Mouse (Mus musculus) CH12.LX (cell line): ENCODE measurements around the gene Gch1. TPM values are rescaled to one million over a fixed set of nuclear protein-coding genes. Genes with fewer than 3 reads are reported as not detected.

Experiments
- DNase-seq: peaks from one replicate; pipeline ENCODE4 v3.0.0-alpha.2; 2013; ENCODE audit errors: extremely low read depth
- H3K27ac ChIP-seq: 2 replicates; pipeline ENCODE4 v1.5.1; 2012; ENCODE audit warnings: low read depth, mild to moderate bottlenecking, control low read depth, moderate library complexity; ENCODE audit not compliant: insufficient read depth
- H3K27me3 ChIP-seq: replicated peaks from 2 replicates; pipeline ENCODE3; 2012; ENCODE audit warnings: inconsistent platforms
- H3K36me3 ChIP-seq, 2 experiments: replicated peaks in 1 of 2; 2 replicates each; pipeline versions ENCODE3 to v1.6.1; 2012; ENCODE audit warnings: inconsistent platforms in 1 of 2, low read length in 1 of 2, mild to moderate bottlenecking in 1 of 2, mixed read lengths in 1 of 2, moderate library complexity in 1 of 2; ENCODE audit not compliant: control insufficient read depth in 1 of 2, insufficient read depth in 1 of 2
- H3K4me1 ChIP-seq, 2 experiments: 2 replicates each; pipeline ENCODE4 v1.6.1; 2012; ENCODE audit warnings: inconsistent platforms in 1 of 2, moderate library complexity in 1 of 2; ENCODE audit not compliant: insufficient read depth in 2 of 2, control insufficient read depth in 1 of 2
- H3K4me2 ChIP-seq: 2 replicates; pipeline ENCODE4 v1.6.1; 2012; ENCODE audit warnings: low read depth, mild to moderate bottlenecking, control low read depth; ENCODE audit not compliant: poor library complexity, insufficient read depth, severe bottlenecking
- H3K4me3 ChIP-seq, 3 experiments: fragments of 150-350 bp in 1 of 3; sonication (generic) in 1 of 3; replicated peaks in 1 of 3; 2 replicates each; pipeline versions ENCODE3 to v1.5.1; 2011 to 2012; ENCODE audit warnings: low read depth in 2 of 3, low read length in 2 of 3, mild to moderate bottlenecking in 2 of 3, moderate library complexity in 2 of 3, control low read depth in 1 of 3, improper control_type of control experiment in 1 of 3, inconsistent platforms in 1 of 3, mixed read lengths in 1 of 3; ENCODE audit not compliant: poor library complexity in 1 of 3
- H3K79me2 ChIP-seq: replicated peaks from 2 replicates; pipeline ENCODE4 v1.6.1; 2012; ENCODE audit warnings: mild to moderate bottlenecking, moderate library complexity; ENCODE audit not compliant: control insufficient read depth, poor library complexity, insufficient read depth, severe bottlenecking; ENCODE audit errors: extremely low read depth
- H3K9ac ChIP-seq: 2 replicates; pipeline ENCODE4 v1.6.1; 2012; ENCODE audit warnings: low read depth, mild to moderate bottlenecking, control low read depth, moderate library complexity; ENCODE audit not compliant: insufficient read depth
- H3K9me3 ChIP-seq: replicated peaks from 2 replicates; pipeline ENCODE3; 2012; ENCODE audit warnings: low read length, inconsistent platforms, mixed read lengths
- BHLHE40 ChIP-seq: IDR thresholded peaks from 2 replicates; pipeline ENCODE4 v1.6.1; 2011; ENCODE audit warnings: mild to moderate bottlenecking, low read depth, low read length, improper control_type of control experiment
- CHD1 ChIP-seq: IDR thresholded peaks from 2 replicates; pipeline ENCODE4 v1.6.1; 2012; ENCODE audit warnings: low read depth, low read length, improper control_type of control experiment, inconsistent platforms
- CHD2 ChIP-seq: IDR thresholded peaks from 2 replicates; pipeline ENCODE4 v1.6.1; 2011; ENCODE audit warnings: low read length, improper control_type of control experiment
- CTCF ChIP-seq, 2 experiments: IDR thresholded peaks in 1 of 2; conservative IDR thresholded peaks in 1 of 2; 2 replicates each; pipeline ENCODE4 v1.5.1; 2011 to 2012; ENCODE audit warnings: low read depth in 2 of 2, low read length in 2 of 2, improper control_type of control experiment in 1 of 2, inconsistent platforms in 1 of 2, mild to moderate bottlenecking in 1 of 2, moderate library complexity in 1 of 2
- E2F4 ChIP-seq: IDR thresholded peaks from 2 replicates; pipeline ENCODE4 v1.6.1; 2011; ENCODE audit warnings: low read depth, low read length, improper control_type of control experiment; ENCODE audit not compliant: insufficient replicate concordance
- ELF1 ChIP-seq: IDR thresholded peaks from 2 replicates; pipeline ENCODE4 v1.6.1; 2014; ENCODE audit warnings: low read depth, mild to moderate bottlenecking, inconsistent platforms, low read length, improper control_type of control experiment
- EP300 ChIP-seq: IDR thresholded peaks from 2 replicates; pipeline ENCODE4 v1.6.1; 2011; ENCODE audit warnings: low read length, improper control_type of control experiment
- GABPA ChIP-seq: IDR thresholded peaks from 2 replicates; pipeline ENCODE4 v1.6.1; 2012; ENCODE audit warnings: low read depth, low read length, improper control_type of control experiment, inconsistent platforms; ENCODE audit not compliant: insufficient replicate concordance
- HCFC1 ChIP-seq: IDR thresholded peaks from 2 replicates; pipeline ENCODE4 v1.6.1; 2012; ENCODE audit warnings: low read depth, mild to moderate bottlenecking, inconsistent platforms, low read length, improper control_type of control experiment
- IRF4 ChIP-seq: IDR thresholded peaks from 2 replicates; pipeline ENCODE4 v1.6.1; 2014; ENCODE audit warnings: low read depth, mild to moderate bottlenecking, inconsistent platforms, low read length, improper control_type of control experiment
- JUN ChIP-seq: IDR thresholded peaks from 2 replicates; pipeline ENCODE4 v1.6.1; 2011; ENCODE audit warnings: low read depth, mild to moderate bottlenecking, low read length, improper control_type of control experiment, moderate library complexity; ENCODE audit not compliant: insufficient read depth
- JUND ChIP-seq: conservative IDR thresholded peaks from 2 replicates; pipeline ENCODE4 v1.6.1; 2011; ENCODE audit warnings: low read depth, low read length, improper control_type of control experiment
- KAT2A ChIP-seq: IDR thresholded peaks from 2 replicates; pipeline ENCODE4 v1.6.1; 2012; ENCODE audit warnings: low read length, improper control_type of control experiment, inconsistent platforms; ENCODE audit not compliant: insufficient replicate concordance
- MAFK ChIP-seq: IDR thresholded peaks from 2 replicates; pipeline ENCODE4 v1.6.1; 2011; ENCODE audit warnings: low read length, improper control_type of control experiment; ENCODE audit not compliant: insufficient replicate concordance
- MAX ChIP-seq: IDR thresholded peaks from 2 replicates; pipeline ENCODE4 v1.6.1; 2011; ENCODE audit warnings: low read length, improper control_type of control experiment
- MAZ ChIP-seq: IDR thresholded peaks from 2 replicates; pipeline ENCODE4 v1.6.1; 2012; ENCODE audit warnings: low read depth, mild to moderate bottlenecking, inconsistent platforms, low read length, improper control_type of control experiment, moderate library complexity
- MEF2A ChIP-seq: IDR thresholded peaks from 2 replicates; pipeline ENCODE4 v1.6.1; 2014; ENCODE audit warnings: low read depth, mild to moderate bottlenecking, inconsistent platforms, low read length, improper control_type of control experiment, borderline replicate concordance
- NRF1 ChIP-seq: IDR thresholded peaks from 2 replicates; pipeline ENCODE4 v1.6.1; 2014; ENCODE audit warnings: low read depth, mild to moderate bottlenecking, inconsistent platforms, low read length, improper control_type of control experiment, moderate library complexity
- PAX5 ChIP-seq: IDR thresholded peaks from 2 replicates; pipeline ENCODE4 v1.6.1; 2012; ENCODE audit warnings: low read length, inconsistent platforms, mixed read lengths
- POLR2A ChIP-seq: IDR thresholded peaks from 2 replicates; pipeline ENCODE4 v1.6.1; 2011; ENCODE audit warnings: low read depth, mild to moderate bottlenecking, improper control_type of control experiment, low read length
- POLR2AphosphoS2 ChIP-seq: IDR thresholded peaks from 2 replicates; pipeline ENCODE4 v1.6.1; 2011; ENCODE audit warnings: low read depth, low read length, improper control_type of control experiment
- RCOR1 ChIP-seq: conservative IDR thresholded peaks from 2 replicates; pipeline ENCODE4 v1.6.1; 2012; ENCODE audit warnings: low read depth, mild to moderate bottlenecking, inconsistent platforms, low read length, improper control_type of control experiment
- SMC3 ChIP-seq: IDR thresholded peaks from 2 replicates; pipeline ENCODE4 v1.6.1; 2011; ENCODE audit warnings: low read depth, low read length, improper control_type of control experiment
- TBP ChIP-seq: conservative IDR thresholded peaks from 2 replicates; pipeline ENCODE4 v1.6.1; 2011; ENCODE audit warnings: low read depth, low read length, improper control_type of control experiment
- TCF12 ChIP-seq: IDR thresholded peaks from 2 replicates; pipeline ENCODE4 v1.6.1; 2014; ENCODE audit warnings: low read depth, mild to moderate bottlenecking, inconsistent platforms, low read length, improper control_type of control experiment
- USF1 ChIP-seq: IDR thresholded peaks from 2 replicates; pipeline ENCODE4 v1.6.1; 2014; ENCODE audit warnings: low read depth, mild to moderate bottlenecking, inconsistent platforms, low read length, improper control_type of control experiment
- USF2 ChIP-seq: conservative IDR thresholded peaks from 2 replicates; pipeline ENCODE4 v1.6.1; 2011; ENCODE audit warnings: low read depth, low read length, improper control_type of control experiment
- ZKSCAN1 ChIP-seq: IDR thresholded peaks from 2 replicates; pipeline ENCODE4 v1.6.1; 2012; ENCODE audit warnings: low read depth, inconsistent platforms, low read length, improper control_type of control experiment, borderline replicate concordance
- dilution Hi-C: fragments of 300-500 bp; cut with MboI; formaldehyde crosslinking; loops from 2 replicates; pipeline ENCODE4 v1.14.3; 2020; ENCODE audit warnings: low sequenced_read_pairs; ENCODE audit not compliant: extremely low pct_unique_long_range_greater_than_20kb, extremely low pct_ligation_motif_present
- in situ Hi-C: fragments of 300-500 bp; cut with MboI; formaldehyde crosslinking; loops from 3 replicates; pipeline ENCODE4 v1.14.3; 2019; ENCODE audit warnings: low sequenced_read_pairs, low pct_ligation_motif_present, low pct_unique_long_range_greater_than_20kb, mixed read lengths
- polyA plus RNA-seq: library from polyadenylated mRNA; unstranded; fragments of >175 nt; gene quantifications from 2 replicates; pipeline ENCODE4 v1.2.1, GENCODE M21; 2012; ENCODE audit warnings: low read depth; ENCODE audit not compliant: insufficient read length
- total RNA-seq, 2 experiments: library from RNA; depleted of rRNA; stranded (reverse); fragments of 300-350 nt in 1 of 2; fragments of >200 nt in 1 of 2; gene quantifications; 2 replicates each; pipeline ENCODE4 v1.2.3; 2012 to 2014

Gch1 gene
- total and polyA plus RNA-seq, 3 experiments = 5.7 to 6.5 (median 5.7) TPM

- no peak overlapping the region for H3K9ac ChIP-seq
- in situ Hi-C loops (no loop called here), dilution Hi-C loops (no loop called here)
- H3K4me3 ChIP-seq = no peak overlapping the region
- no peak for DNase-seq
- H3K4me2 ChIP-seq = no peak overlapping the region
- H3K27me3 ChIP-seq = no peaks in the 10 kb centered on the region
- H3K4me1 ChIP-seq = peaks cover 0 to 5% of the 10 kb centered on the region in 2 experiments; a peak in 2 of 4 replicates
- peaks cover 0 to 14% of the 10 kb centered on the region in 2 experiments for H3K36me3 ChIP-seq
- no peak for TF ChIP-seq MAZ
- no peak for TF ChIP-seq CHD2
- TF ChIP-seq USF2 = no peak
- TF ChIP-seq CHD1 = no peak
- TF ChIP-seq KAT2A = no peak
- no peak for TF ChIP-seq HCFC1
- no peak for TF ChIP-seq POLR2A
- TF ChIP-seq POLR2AphosphoS2 = no peak
- TF ChIP-seq JUN = no peak
- no peak for TF ChIP-seq PAX5
- TF ChIP-seq GABPA = no peak
- no peak for TF ChIP-seq MAFK
- no peak for TF ChIP-seq TBP
- TF ChIP-seq NRF1 = no peak
- no peak for TF ChIP-seq ZKSCAN1
- no peak for TF ChIP-seq RCOR1
- TF ChIP-seq JUND = no peak
- TF ChIP-seq EP300 = no peak
- no peak for TF ChIP-seq IRF4
- no peak for TF ChIP-seq E2F4
- H3K27ac ChIP-seq = no peak overlapping the region
- no peaks in the 10 kb centered on the region for H3K79me2 ChIP-seq
- H3K9me3 ChIP-seq = no peaks in the 10 kb centered on the region
These were observed 37.9 kb downstream of the Gch1 start for GRCm38 (mm10) chr14:47151306-47151705.

- in situ Hi-C loops = no loop called here
- dilution Hi-C loops = no loop called here
- no peak for TF ChIP-seq MAZ
- TF ChIP-seq ELF1 = no peak
- no peak for TF ChIP-seq NRF1
- TF ChIP-seq TCF12 = no peak
- no peak for TF ChIP-seq MAX
- TF ChIP-seq ZKSCAN1 = no peak
- TF ChIP-seq BHLHE40 = no peak
- TF ChIP-seq SMC3 = no peak
- TF ChIP-seq MEF2A = no peak
- TF ChIP-seq POLR2A = no peak
- TF ChIP-seq USF1 = no peak
- TF ChIP-seq JUND = no peak
- TF ChIP-seq JUN = no peak
- no peak for TF ChIP-seq CTCF (conservative IDR thresholded peaks at IDR 0.05 in 1 of 2, IDR thresholded peaks at IDR 0.05 in 1 of 2; ENCODE audit: low read depth in 2 of 2, low read length in 2 of 2)
These were observed 44.9 kb downstream of the Gch1 start for GRCm38 (mm10) chr14:47144326-47144725.

More at GRCm38 (mm10) chr14:47144326-47144725, 44.9 kb downstream of the Gch1 start:
- Histone ChIP-seq H3K36me3 (no peaks in the 10 kb centered on the region), H3K27ac (no peak overlapping the region), H3K4me3 (no peak overlapping the region), H3K4me2 (no peak overlapping the region), H3K9me3 (no peaks in the 10 kb centered on the region), H3K9ac (no peak overlapping the region), H3K4me1 (peaks cover 0 to 5% of the 10 kb centered on the region in 2 experiments; a peak in 2 of 4 replicates), H3K27me3 (no peaks in the 10 kb centered on the region), H3K79me2 (no peaks in the 10 kb centered on the region)
- no peak for DNase-seq
